Mouse (Mus musculus): ENCODE measurements around the gene Golga4. TPM values are rescaled to one million over a fixed set of nuclear protein-coding genes. Genes with fewer than 3 reads are reported as not detected.

Golga4 gene
- total RNA-seq, 2 experiments from 2014 or later: 99.9 to 110 TPM

DNA sequence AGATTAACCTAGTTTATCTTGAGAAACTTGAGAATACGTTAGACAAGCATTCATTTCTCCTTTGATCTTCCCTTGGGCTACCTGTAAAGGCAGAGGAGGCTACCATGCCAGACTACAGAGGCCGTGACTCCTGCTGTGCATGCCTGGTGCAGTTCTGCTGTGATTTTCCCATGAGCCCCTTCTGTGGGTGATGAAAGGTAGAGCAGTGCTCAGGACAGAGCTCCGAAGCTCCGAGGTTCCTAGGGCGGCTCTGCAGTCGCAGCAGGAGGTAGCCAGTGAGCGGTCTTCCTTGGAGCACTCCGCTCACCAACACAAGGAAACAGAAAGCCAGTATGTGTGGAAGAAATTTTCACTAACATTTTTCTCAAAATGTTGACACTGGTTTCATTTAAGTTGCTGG is 15.6 kb downstream of the Golga4 start:
- no peak for DNase-seq (ENCODE audit: low spot score in 2 of 2)

DNA sequence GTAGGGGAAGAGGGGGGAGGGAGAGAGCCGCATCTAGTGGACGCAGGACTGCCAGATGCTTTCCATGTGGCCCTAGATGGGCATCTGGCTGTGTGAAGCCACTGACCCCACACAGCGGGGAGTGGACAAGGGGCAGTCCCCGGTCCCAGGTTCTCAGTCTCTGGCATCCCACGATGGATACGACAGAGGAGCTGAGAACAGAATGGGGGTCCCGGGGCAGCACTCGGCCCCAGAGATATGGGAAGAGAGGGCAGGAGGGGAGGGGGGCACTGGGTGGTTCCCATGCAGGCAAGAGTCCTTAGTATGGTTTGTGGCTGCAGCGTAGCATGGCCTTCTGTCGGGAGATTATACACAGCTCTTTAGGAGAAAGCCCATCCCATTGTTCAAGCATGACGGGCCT is 17.7 kb downstream of the Golga4 start:
- no peak for DNase-seq (ENCODE audit: low spot score in 2 of 2)

DNA sequence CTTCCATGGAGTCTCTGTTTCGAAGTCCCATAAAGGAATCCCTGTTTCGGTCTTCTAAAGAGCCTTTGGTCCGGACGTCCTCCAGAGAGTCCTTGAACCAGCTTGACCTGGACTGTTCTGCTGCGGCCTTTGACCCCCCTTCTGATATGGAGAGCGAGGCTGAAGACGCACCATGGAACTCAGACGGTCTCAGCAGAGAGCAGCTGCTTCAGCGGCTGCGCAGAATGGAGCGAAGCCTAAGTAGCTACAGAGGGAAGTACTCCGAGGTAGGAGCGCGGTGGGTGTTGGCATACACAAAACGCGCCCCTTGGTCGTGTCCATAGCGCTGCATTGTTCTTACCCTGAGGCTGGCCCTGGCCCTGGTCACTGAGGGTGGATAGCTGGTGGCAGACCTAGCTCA is 21.0 kb downstream of the Golga4 start:
- no peak for DNase-seq (ENCODE audit: low spot score in 2 of 2)

DNA sequence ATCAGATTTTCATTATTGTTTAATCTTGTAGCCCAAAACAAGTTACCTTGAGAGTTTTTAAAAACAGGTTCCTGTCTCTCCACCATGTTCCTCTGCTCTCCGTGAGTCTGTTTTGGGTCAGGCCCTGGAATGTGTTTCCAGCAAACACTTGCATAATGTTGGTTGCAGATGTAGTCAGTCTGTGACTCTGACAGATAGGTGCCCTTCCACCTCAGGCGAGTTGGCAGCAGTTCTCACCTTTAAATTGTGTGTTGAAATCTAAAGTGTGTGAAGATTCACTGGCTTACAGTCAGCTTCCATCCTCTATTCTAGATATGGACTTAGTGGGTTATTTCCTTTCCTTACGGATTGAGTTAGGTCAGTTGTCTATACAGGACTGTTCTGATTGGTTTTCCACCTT is 23.7 kb downstream of the Golga4 start:
- DNase-seq (ENCODE audit: low spot score in 2 of 2): no peak

DNA sequence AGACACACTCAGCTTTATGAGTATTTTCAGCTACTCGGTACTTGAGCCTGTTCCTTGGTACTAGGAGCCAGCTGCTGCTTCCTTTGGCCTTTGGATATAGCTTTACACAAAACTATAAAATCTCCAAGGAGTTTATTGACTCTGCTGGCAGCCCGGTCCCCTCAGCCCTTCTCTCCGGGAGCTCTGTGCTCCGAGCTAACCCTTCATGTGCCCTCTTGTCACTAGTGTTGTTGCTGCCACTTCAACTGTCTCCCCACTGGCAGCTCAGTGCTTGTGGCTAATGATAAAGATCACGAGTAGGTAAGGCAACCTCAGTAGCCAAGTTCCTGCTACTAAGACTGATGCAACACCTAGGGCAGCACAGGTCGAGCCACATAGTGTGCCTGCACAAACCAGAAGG is 24.6 kb downstream of the Golga4 start:
- DNase-seq (ENCODE audit: low spot score in 2 of 2): no peak

DNA sequence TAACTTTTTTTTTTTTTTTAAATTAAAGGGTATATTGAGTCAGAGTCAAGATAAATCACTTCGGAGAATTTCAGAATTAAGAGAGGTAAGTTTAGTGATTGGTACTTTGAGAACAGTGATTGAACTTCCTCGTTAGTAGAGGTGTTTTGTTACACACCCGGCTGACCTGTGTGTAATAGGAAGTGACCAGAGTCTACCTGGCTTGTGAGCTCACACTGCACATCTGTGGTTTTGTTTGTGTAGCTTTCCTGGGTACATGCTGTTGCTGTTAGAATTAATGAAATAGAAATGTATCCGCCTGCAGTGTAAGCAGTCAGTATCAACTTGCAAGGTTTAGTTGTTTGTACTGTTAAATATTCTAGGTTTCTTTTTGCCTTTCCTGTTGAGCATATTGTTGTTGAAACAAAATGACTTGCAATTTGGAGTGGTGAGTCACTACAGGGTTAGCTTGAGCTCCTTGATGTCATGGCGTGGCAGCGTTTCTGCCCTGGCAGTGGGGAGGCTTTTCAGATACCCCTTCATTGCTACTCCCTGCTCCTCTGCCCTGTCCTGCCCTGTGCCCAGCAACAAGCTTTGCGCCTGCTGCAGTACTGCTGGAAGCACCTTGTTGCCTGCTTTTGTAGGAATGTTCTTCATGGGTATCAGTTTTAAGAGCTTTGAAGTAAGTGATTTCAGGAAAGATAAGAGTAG is 26.6 kb downstream of the Golga4 start:
- no peak for DNase-seq (ENCODE audit: low spot score in 2 of 2)

DNA sequence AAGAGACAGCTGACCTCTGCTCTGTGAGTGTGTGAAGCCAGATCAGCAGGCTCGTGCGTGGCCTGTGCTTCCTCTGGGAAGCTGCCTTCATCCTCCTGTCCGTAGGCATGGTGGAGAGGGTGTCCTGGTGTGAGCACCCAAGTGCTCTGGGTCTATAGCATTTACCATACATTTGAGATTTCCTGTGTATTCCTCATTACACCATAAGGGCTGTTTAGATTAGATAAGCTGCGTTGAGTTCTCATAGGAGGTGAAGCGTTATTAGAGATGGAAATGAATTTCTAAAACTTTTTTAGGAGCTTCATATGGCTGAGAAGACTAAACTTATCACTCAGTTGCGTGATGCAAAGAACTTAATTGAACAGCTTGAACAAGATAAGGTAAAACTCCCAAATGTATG is 30.9 kb downstream of the Golga4 start:
- no peak for DNase-seq (ENCODE audit: low spot score in 2 of 2)

DNA sequence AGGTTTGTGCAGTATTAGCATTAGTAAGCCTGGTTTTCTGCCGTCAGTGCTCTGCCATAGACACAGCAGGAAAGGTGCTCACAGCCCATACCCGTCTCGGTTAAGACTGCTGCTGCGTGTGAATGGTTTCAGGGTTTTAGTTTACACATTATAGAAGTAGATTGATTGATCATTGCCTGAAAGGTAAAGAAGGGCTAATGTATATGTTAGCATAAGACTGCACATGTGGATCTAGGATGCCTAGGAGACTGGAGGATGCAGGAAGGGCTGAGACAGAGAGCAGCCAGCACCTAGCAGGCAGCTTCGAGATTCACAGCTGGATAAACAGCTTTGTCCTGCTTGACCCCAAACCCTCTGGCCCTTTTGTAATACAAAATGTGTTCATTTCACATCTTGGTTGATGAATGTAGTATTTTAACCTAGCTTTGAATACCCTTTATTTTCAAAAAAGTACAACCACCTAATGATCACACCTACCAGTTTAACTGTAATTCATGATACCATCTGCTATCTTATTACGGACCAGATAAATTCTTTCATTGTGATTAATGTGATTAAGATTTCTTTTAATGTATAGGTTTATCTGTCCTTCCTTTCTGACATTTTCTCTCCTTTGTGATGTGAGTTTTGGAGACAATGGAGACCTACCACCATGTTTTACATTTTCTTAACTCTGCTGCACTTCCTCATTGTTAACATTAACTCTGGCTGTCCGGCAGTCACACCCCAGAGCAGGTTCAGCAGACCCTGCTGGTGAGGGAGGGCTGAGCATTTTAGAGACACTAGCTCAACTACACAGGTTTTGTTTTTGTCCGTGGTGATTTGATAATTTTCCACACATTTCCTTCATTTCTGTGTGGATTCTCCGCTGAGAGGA is 31.6 kb downstream of the Golga4 start:
- DNase-seq (ENCODE audit: low spot score in 2 of 2): no peak

DNA sequence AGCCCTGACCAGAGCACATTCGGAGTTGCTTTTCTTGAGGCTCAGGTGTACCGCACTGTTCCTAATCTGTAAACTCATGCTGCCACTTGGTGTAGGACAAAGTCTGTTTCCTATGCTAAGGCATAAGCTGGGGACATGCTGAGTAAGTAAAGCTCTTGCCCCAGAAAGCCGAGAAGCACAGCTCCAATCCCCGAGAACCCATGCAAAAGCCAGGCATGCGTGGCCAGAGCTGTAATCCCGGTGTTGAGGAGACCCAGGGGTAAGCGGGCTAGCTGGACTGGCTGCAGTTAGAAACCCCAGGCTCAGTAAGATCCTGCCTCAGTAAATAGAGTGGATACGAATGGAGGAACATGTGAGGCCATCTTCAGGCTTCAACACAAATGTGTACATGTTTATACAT is 35.8 kb downstream of the Golga4 start:
- no peak for DNase-seq (ENCODE audit: low spot score in 2 of 2)

DNA sequence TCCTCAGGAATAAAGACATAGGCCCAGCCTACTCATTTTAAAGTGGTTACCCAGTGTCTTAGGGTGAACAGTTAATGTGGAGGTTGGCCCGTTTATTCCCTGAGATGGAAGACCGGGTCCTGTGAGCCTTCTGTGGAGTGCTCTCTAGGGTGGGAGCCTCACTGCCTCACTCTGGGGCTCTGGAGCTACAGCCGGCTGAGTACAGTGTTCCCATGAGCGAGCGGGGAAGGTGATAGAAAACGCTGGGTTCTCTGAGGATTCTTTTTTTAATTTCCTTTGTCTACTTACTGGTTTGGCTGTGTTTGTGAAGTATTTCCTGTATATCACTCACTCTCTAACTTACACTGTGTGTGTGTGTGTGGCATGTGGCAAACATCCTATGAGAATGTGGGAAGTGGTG is 39.1 kb downstream of the Golga4 start:
- no peak for DNase-seq (ENCODE audit: low spot score in 2 of 2)

DNA sequence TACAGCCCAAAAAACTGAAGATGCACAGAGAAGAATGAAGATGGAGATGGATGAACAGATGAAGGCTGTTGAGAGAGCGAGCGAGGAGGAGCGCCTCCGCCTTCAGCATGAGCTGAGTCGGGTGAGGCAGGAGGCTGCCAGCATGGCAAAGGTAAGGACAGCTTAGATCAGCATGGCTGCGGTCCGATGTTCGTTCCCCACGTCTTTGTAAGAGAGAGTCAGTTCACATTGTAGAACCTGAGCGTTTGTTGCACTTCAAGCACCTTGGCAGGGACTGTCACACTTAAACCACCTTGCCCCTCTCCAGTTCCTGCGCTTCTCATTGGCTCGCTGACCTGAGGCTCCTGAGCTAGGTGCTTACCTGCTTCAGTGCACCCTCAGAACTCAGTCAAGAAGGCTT is 42.6 kb downstream of the Golga4 start:
- DNase-seq (ENCODE audit: low spot score in 2 of 2): no peak

DNA sequence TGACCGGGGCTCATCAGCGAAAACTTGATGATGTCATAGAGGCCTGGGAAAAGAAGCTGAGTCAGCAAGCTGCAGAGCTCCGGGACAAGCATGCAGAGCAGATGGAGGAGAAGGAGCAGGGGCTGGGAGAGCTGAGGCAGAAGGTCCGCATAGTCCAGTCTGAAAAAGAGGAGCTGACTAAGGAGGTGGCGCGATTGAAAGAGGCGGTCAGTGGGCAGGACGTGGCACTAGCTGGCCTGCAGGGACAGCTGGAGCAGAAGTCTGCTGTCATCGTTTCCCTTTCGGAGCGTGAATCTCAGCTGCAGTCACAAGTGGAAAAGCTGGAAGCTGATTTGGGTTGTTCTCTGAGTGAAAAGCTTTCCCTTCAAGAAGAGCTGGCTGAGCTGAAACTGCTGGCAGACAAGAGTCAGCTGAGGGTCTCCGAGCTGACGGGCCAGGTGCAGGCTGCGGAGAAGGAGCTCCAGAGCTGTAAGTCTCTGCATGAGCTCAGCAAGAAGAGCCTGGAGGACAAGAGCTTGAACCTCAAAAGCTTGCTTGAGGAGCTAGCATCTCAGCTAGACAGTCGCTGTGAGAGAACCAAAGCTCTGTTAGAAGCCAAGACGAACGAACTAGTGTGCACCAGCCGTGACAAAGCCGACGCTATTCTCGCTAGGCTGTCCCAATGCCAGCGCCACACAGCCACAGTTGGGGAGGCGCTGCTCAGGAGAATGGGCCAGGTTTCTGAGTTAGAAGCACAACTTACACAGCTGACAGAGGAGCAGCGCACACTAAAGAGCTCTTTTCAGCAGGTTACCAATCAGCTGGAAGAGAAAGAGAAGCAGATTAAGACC is 51.1 kb downstream of the Golga4 start:
- no peak for DNase-seq (ENCODE audit: low spot score in 2 of 2)

DNA sequence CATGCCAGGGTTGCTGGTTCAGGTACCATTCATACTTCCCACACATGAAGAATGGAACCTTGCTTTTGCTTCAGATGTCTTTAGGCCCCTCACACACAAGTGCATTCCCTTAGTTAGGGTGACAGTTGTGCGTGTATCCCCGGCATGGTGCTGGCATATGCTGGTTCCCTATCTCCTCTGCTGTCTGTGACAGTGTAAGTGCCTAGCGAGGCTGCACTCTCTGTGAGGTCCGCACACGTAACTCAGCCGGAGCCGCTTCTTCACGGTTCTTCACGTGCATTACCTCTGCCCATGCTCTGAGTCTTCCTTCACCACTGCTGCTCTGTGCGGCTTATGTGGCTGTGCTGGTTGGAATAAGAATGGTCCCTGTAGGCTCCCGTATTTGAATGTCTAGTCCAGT is 57.3 kb downstream of the Golga4 start:
- DNase-seq (ENCODE audit: low spot score in 2 of 2): no peak

DNA sequence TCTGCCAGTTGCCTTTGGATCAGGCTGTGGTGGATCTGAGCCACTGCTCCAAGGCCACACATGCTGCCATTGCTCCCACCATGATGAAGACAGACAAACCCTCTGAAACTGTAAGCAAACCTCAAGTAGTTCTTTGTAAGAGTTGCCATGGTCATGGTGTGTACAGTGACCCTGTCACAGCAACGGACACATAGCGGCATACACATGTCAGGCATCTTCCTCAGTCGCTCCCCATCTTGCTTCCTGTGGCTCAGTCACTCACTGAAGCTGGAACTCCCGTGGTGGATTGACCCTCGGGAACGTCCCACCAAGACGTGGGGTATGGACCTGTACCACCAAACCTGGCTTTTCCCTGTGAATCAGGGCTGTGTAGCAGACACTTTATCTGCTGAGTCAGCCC is 57.8 kb downstream of the Golga4 start:
- DNase-seq (ENCODE audit: low spot score in 2 of 2): no peak

DNA sequence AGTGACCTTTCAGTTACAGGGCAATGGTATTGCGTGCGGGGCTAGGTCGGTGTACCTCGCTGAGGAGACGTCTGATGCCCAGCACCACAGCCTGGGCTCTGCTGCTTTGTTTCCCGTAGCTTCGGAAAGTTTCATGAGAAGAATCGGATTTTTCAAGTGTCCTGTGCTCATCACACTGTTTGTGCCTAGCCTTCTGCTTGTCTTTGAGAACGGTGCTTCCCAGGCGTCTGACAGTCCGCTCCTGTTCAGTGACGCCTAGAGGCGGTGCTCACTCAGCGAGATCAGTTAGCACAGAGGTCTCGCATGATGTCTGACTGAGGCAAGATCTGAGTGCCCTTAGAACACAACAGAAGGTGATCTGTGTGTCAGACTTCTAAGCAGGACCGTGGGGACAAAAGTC is 58.6 kb downstream of the Golga4 start:
- DNase-seq (ENCODE audit: low spot score in 2 of 2): no peak

DNA sequence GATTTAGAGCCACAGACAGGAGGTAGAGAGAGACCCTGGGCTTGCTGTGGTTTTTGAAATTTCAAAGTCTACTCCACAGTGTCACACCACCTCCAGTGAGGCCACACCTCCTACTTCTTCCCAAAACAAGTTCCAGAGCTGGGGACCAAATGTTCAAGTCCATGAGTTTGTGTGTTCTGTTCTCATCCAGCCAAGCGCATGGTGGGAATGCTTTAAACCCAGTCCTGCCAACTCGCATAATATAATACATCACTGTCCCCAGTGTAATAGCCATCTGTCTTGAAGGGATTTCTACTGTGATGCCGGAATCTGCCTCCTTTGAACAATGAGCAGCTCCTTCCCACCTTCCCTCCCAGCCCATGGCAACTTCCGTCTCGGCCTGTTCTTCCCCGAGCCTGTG is 63.3 kb downstream of the Golga4 start:
- DNase-seq (ENCODE audit: low spot score in 2 of 2): no peak

DNA sequence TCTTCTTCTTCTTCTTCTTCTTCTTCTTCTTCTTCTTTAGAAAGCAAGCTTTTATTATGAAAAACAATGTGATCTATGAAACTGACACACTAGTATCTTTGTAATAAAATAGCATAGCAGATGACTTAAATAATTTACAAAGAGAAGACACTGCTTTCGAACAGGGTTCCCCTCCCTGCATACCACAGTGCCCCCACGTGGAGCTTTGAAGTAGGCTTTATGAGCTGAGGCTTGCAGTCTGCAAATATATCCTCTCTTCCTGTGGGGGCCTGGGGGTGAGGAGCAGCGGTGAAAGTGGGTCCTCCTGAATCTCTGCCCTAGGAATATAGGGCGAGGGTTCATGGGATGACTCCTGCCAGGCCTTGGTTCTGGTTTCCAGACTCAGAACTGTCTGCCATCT is 64.8 kb downstream of the Golga4 start:
- DNase-seq (ENCODE audit: low spot score in 2 of 2): no peak

DNA sequence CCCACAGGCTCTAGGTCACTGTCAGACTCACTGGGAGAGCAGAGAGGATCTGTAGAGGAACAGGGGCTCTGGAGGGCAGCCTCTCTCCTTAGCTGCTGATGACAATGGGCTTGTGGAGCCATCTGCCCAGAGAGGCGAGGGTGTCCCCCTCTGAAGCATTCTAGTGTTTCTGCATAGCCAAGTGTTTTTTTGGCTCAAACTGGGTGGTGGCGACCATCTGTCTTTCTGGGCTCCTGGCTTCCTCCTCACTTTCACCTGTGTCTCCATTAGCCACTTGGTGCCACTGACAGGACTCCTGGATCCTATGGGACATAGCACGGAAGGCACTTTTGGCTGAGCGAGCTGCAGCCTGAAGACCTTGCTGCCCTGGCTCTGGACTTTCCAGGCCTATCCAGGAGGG is 65.6 kb downstream of the Golga4 start:
- DNase-seq (ENCODE audit: low spot score in 2 of 2): no peak

DNA sequence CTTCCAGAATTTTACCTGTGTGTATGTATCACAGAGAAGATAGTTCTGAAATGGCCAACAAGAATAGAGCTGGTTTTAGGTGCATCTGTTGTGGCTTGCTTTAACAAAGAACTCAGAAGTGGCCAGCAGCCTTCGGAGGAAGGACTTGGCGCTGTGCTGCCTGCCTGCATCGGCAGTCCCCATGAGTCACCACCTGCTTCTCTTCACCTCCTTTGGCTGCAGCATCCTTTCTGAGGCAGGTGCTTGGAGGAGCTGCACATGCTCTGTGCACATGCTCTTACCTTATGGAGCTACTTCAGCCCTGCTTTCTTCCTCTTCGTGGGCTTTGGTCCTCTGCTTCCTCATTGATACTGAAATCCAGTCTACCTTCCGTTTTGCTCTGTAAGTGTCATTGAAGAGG is 68.8 kb downstream of the Golga4 start:
- no peak for DNase-seq (ENCODE audit: low spot score in 2 of 2)

DNA sequence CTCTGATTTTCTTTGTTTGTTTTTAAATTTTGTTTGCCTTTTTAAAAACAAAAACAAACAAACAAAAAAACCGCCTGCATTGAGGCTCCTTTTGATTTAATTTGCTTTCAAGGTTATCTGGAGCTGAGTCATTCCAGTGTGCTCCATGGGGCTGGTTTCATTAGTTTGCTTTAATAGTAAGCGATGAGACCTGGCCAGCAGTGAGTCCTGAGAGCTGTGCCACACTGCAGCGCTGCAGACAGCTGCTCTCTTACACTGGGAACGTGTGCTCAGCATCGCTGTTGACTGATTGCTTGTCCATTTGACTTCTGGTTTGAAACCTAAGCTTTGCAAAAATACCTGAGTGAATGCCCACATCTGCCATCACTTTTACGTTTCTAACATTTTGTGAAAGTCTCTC is 74.3 kb downstream of the Golga4 start:
- no peak for DNase-seq (ENCODE audit: low spot score in 2 of 2)

DNA sequence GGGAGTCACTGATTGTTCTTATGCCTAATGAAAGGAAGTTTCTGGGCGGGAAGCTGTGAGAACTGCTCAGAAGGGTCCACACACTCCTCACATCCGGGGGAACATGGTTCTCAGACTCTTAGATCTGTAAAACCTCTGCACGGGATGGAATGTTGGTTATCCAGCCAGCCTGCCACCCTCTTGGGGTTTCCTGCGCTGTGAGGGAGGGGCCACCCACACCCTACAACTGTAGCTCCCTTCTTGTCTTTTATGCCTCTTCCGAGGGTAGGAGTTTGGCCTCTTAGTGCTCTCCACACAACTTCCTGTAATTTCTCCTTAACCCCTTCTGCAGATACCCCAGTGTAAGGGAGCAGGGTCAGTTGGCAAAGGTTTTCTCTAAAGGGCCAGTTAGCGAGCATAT is 76.7 kb downstream of the Golga4 start:
- no peak for DNase-seq (ENCODE audit: low spot score in 2 of 2)

DNA sequence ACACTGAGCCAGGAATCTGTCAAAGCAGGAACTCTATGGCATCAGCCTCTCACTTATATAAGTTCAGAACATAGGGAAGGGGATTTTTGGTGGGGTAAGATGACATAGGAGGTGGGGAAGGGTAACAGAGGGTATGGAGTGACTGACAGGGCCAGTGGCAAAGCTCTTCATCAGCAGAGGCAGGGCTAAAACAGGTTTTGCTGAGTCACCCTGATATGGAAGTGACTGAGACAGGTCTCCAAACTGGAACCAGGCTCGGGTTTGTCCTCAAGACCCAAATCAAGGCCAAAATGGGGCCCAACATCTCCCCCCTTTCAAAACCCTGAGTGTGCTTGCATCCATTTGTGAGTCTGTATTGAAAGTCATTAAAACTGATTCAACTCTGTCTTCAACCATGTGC is 78.8 kb downstream of the Golga4 start:
- DNase-seq (ENCODE audit: low spot score in 2 of 2): no peak
